ENCODE assay signal across 17 mouse cellular contexts in genomic region chr11:72733736-72734135, GRCm38 (mm10).
"Had no signal": no experiment of that assay in that cellular context is flagged by ENCODE, and none has a peak within 500 bp of the region (broad histone marks: within the 10 kb centered on the region; RNA-seq: fewer than 3 reads in every experiment).

No protein-coding gene starts in this region.

- ATAC-seq: liver, postnatal 0 days; lung, postnatal 0 days had no signal

- H3K9ac ChIP-seq: liver, postnatal 0 days; lung, embryonic 15.5 days; midbrain, embryonic 12.5 days; neural tube, embryonic 12.5 days; stomach, embryonic 15.5 days had no signal

- DNase-seq: liver, postnatal 0 days; lung, adult 2 months; lung, postnatal 14 days; lung, postnatal 36 days; midbrain, embryonic 14.5 days; right cerebral cortex, postnatal 14 days; thymus, adult 2 months; thymus, postnatal 25 days; thymus, postnatal 4 days had no signal

- H3K4me1 ChIP-seq: lung, embryonic 15.5 days; midbrain, embryonic 12.5 days; neural tube, embryonic 12.5 days; stomach, embryonic 15.5 days had no signal

- H3K4me2 ChIP-seq: lung, embryonic 15.5 days; midbrain, embryonic 12.5 days; neural tube, embryonic 12.5 days; stomach, embryonic 15.5 days had no signal

- H3K27me3 ChIP-seq: lung, embryonic 15.5 days; megakaryocyte, embryonic 14.5 days; midbrain, embryonic 12.5 days; neural tube, embryonic 12.5 days; stomach, embryonic 15.5 days had no signal

- H3K4me3 ChIP-seq: lung, embryonic 15.5 days; megakaryocyte, embryonic 14.5 days; midbrain, embryonic 12.5 days; neural tube, embryonic 12.5 days; stomach, embryonic 15.5 days had no signal

- H3K9me3 ChIP-seq: lung, embryonic 15.5 days; megakaryocyte, embryonic 14.5 days; midbrain, embryonic 12.5 days; neural tube, embryonic 12.5 days; stomach, embryonic 15.5 days had no signal

- H3K27ac ChIP-seq: lung, embryonic 15.5 days; macrophage; midbrain, embryonic 12.5 days; neural tube, embryonic 12.5 days; stomach, embryonic 15.5 days; stomach, postnatal 0 days had no signal
